Mouse (Mus musculus) cerebellum, adult 2 months (tissue): ENCODE results near the gene Myrfl.

Source experiments
- CTCF ChIP-seq: fragments of 200-500 bp; IDR thresholded peaks from 2 replicates; pipeline ENCODE4 v1.5.1; 2011; ENCODE audit warnings: low read depth, mild to moderate bottlenecking, control low read depth, low read length, moderate library complexity, borderline replicate concordance; ENCODE audit not compliant: insufficient read depth
- POLR2A ChIP-seq: fragments of 200-500 bp; IDR thresholded peaks from 2 replicates; pipeline ENCODE4 v1.6.1; 2011; ENCODE audit warnings: low read length, control low read depth, borderline replicate concordance; ENCODE audit not compliant: insufficient read depth

- TF ChIP-seq POLR2A (no peak), CTCF (no peak)
Measured at GRCm38 (mm10) chr10:116742696-116743095, 154.0 kb downstream of the Myrfl start.
